Mouse (Mus musculus): ENCODE results near the gene Tmem221.

DNA sequence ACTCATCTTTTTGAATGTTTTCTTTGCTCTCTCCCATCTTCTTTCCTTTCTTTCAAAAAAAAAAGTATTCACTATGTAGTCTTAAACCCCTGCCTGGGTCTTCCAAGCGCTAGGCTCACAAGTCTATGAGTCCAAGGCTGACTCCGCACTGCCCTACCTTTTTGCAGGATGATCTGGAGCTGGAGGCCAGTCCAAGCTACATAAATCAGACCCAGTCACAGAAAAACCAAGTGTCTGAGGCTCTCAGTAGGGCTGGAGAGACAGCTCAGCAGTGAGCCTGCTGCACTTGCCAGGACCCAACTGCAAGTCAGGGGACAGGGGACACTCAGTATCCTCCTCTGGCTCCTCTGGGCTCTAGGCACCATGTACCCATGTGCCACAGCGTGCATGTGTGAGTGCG lies 54.3 kb downstream of the Tmem221 start:
- TF ChIP-seq CTCF (IDR thresholded peaks at IDR 0.05; ENCODE audit: low read depth, low read length) (no peak), GATA1 (IDR thresholded peaks at IDR 0.05; ENCODE audit: borderline replicate concordance, low read length) (no peak), TAL1 (conservative IDR thresholded peaks at IDR 0.05; ENCODE audit: low read depth, low read length) (no peak)

All from G1E (cell line).